Mouse (Mus musculus) cortical plate, adult 2 months (tissue): ENCODE measurements around the gene Trpv6. TPM values are rescaled to one million over a fixed set of nuclear protein-coding genes. Genes with fewer than 3 reads are reported as not detected.

ENCODE experiments used
- H3K27ac ChIP-seq: fragments of 200-500 bp; 2 replicates; pipeline ENCODE4 v1.5.1; 2012; ENCODE audit warnings: low read length, control low read depth, inconsistent platforms; ENCODE audit not compliant: insufficient read depth
- H3K4me1 ChIP-seq: fragments of 200-500 bp; 2 replicates; pipeline ENCODE4 v1.6.1; 2011; ENCODE audit warnings: low read length; ENCODE audit not compliant: control insufficient read depth, insufficient read depth
- H3K4me3 ChIP-seq: fragments of 200-500 bp; 2 replicates; pipeline ENCODE4 v1.5.1; 2011; ENCODE audit warnings: mild to moderate bottlenecking, low read length, control low read depth; ENCODE audit not compliant: insufficient read depth
- CTCF ChIP-seq: fragments of 200-500 bp; IDR thresholded peaks from 2 replicates; pipeline ENCODE4 v1.5.1; 2011; ENCODE audit warnings: mild to moderate bottlenecking, control low read depth, low read length; ENCODE audit not compliant: insufficient read depth; ENCODE audit errors: extremely low read depth
- POLR2A ChIP-seq: fragments of 200-500 bp; IDR thresholded peaks from 2 replicates; pipeline ENCODE4 v1.6.1; 2011; ENCODE audit warnings: mild to moderate bottlenecking, low read length, control low read depth; ENCODE audit not compliant: insufficient read depth; ENCODE audit errors: extremely low read depth
- polyA plus RNA-seq: library from polyadenylated mRNA; depleted of rRNA; stranded (reverse); fragments of >200 nt; gene quantifications from 2 replicates; pipeline ENCODE4 v1.2.3, GENCODE M21; 2012; rRNA removed

Trpv6 gene
- polyA plus RNA-seq, 1 experiment, result 3.3 TPM

- no peak for TF ChIP-seq POLR2A
- TF ChIP-seq CTCF, result peak; percentile 69
- H3K4me3 ChIP-seq, result peak overlapping the region; percentile 66
- 0 out of 2 replicates have a peak overlapping the region, but pooled peaks have one; percentile 38 for H3K27ac ChIP-seq
- peaks cover 2% of the 10 kb centered on the region; the same call in 1 of the 2 replicates for H3K4me1 ChIP-seq
Observed at GRCm38 (mm10) chr6:41604401-41605050, 31.7 kb downstream of the Trpv6 start.

GRCm38 (mm10) chr6:41582189-41582588, 54.0 kb downstream of the Trpv6 start:
- H3K4me3 ChIP-seq, result no peak overlapping the region
- H3K4me1 ChIP-seq, result no peaks in the 10 kb centered on the region
- H3K27ac ChIP-seq, result no peak overlapping the region
- TF ChIP-seq POLR2A, result no peak
- no peak for TF ChIP-seq CTCF

DNA sequence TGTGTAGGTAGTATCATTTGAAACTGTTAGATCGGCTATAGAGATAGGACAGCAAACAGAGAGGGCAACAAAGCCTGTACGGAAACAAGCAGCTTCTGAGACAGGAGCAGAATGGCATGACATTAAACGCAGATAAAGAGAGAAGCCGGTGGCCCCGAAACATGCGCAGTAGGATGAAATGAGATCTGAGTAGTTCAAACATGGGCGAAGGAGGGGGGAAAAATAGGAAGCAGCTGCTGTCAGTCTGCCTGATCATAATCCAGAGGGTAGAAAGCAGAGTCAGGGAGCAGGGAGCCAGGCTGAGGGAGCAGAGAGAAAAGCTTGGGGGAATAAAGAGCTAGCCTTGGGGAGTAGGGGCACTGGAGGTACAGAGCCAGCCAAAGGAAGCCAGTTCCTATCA, 54.9 kb downstream of the Trpv6 start:
- no peak overlapping the region for H3K27ac ChIP-seq
- H3K4me1 ChIP-seq, result no peaks in the 10 kb centered on the region
- TF ChIP-seq CTCF (no peak), POLR2A (no peak)

DNA sequence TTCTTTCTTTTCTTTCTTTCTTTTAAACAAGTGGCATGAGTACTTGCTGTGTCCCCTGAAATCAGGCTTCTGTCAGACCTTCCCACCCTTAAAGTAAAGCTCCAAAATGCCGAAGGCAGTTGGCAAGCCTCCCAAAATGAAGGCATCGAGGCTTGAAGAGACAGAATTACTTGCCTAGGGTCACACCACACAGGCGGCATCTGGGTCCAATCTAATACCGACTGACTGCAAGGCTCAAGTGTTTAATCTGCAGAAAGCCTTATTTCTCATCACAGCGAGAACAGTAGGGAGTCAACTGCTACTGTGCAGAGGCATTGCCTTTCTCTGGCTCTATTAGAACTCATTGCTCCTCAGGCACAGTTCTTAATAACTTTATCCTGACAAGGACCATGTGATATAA, 58.9 kb downstream of the Trpv6 start:
- TF ChIP-seq CTCF, result no peak
- TF ChIP-seq POLR2A, result no peak
- Histone ChIP-seq H3K4me3 (no peak overlapping the region), H3K4me1 (no peaks in the 10 kb centered on the region), H3K27ac (no peak overlapping the region)

More for the DNA sequence above, 54.9 kb downstream of the Trpv6 start:
- no peak overlapping the region for H3K4me3 ChIP-seq

DNA sequence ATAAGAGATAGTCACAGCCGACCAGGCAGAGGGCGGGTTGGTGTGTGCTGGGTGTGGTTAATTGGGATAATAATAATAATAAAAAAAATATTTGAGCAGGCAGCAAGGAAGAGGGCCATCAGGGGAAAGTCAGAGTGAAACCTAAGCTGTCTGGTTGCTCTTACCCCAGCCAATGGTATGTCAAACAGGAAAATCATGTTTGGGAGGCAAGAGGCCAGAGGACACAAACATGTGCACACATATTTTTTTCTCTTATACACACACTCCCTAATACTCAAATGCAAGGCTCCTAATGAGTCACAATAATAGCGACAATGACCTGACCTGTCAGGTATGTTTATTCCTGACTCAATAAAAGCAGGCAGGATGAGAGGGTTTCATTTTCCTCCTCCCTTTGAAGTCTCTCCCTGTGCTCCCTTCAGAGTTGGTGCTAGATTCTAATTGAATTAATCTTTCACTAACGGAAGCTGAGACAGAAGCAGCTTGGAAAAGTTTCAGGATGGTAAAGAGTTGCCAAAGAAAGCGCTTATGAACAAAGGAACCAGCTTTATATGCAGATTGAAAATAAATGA, 59.6 kb downstream of the Trpv6 start:
- no peak for TF ChIP-seq POLR2A
- no peak for TF ChIP-seq CTCF
- Histone ChIP-seq H3K4me1 (no peaks in the 10 kb centered on the region), H3K4me3 (no peak overlapping the region), H3K27ac (no peak overlapping the region)

Other genes with a start within 250 kb of the Trpv6 start
- gene Gm5771, start 244.0 kb downstream of the Trpv6 start, polyA plus RNA-seq, result not detected in 2 replicates
- 3.8 and 4.9 TPM in 2 replicates for gene Gm10334, start 190.3 kb downstream of the Trpv6 start, polyA plus RNA-seq
- not detected in 2 replicates for gene Prss1, start 177.5 kb downstream of the Trpv6 start, polyA plus RNA-seq
- 0.19 TPM in 1 of 2 replicates, not detected in the other for gene Prss2, start 114.6 kb downstream of the Trpv6 start, polyA plus RNA-seq
- 135 and 140 TPM in 2 replicates for gene Ephb6, start 30.9 kb downstream of the Trpv6 start, polyA plus RNA-seq
- gene Trpv5, start 44.4 kb upstream of the Trpv6 start, polyA plus RNA-seq, result not detected in 2 replicates
- not detected in 2 replicates for gene Llcfc1, start 48.0 kb upstream of the Trpv6 start, polyA plus RNA-seq
- not detected in 2 replicates for gene Kel, start 67.9 kb upstream of the Trpv6 start, polyA plus RNA-seq
- gene Olfr459, start 138.8 kb upstream of the Trpv6 start, polyA plus RNA-seq, result not detected in 2 replicates
- not detected in 2 replicates for gene Pip, start 211.1 kb upstream of the Trpv6 start, polyA plus RNA-seq
- not detected in 2 replicates for gene Sval2, start 216.6 kb upstream of the Trpv6 start, polyA plus RNA-seq